Mouse (Mus musculus): ENCODE measurements around the gene Cryz. TPM values are rescaled to one million over a fixed set of nuclear protein-coding genes. Genes with fewer than 3 reads are reported as not detected.

Gene Cryz
- polyA plus RNA-seq (2014; fragmentation: Nextera tagmentation; extraction: Ambion mirVana), result 20.5 and 20.6 TPM in 2 replicates

DNA sequence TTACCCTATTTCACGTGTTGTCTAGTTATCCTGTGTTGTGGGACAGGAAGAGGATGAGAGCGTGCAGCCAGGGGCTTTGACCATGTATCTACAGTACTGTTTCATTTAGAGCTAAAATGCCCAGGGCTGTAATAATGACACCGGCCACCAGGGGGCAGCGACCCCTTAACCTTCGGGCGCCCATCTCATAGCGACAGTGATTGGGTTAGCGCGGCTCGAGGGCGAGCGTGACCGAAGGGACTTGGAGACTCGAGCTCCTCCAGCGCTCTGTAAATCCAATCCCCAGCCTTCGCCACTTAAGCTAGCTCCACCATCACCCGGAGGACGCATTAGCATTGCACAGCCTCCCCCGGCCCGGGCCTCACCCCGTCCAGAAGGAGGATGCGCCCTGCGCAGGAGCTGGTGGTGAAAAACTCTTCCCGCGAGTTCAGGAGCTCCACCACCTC, at the start of gene Cryz:
Cryz (plus strand) TSS at position 224 of the 446 bp plus-strand sequence.
- peak; percentile 92 for ATAC-seq (replicated peaks; ENCODE audit: low FRiP score)
- H3K4me1 ChIP-seq (replicated peaks; ENCODE audit: control insufficient read depth, insufficient read depth, low read length), result no peaks in the 10 kb centered on the region
- no peaks in the 10 kb centered on the region for H3K9me3 ChIP-seq (ENCODE audit: control insufficient read depth, low read length)
- H3K4me2 ChIP-seq (ENCODE audit: low read depth, low read length, severe bottlenecking), result peak within 1 kb of the TSS; percentile 74
- WGBS, result 0% methylated on average over 25 of the region's 25 CpGs
- peak within 1 kb of the TSS; percentile 92 for H3K9ac ChIP-seq (ENCODE audit: low read length)
- H3K36me3 ChIP-seq (ENCODE audit: control insufficient read depth, insufficient read depth, low read length), result peaks cover 2% of the 10 kb centered on the region; the same call in 1 of the 2 replicates
- peak; percentile 95 for DNase-seq (ENCODE audit: low spot score)
- H3K27ac ChIP-seq (ENCODE audit: low read depth, low read length), result peak within 1 kb of the TSS; percentile 91
- peak within 1 kb of the TSS; percentile 89 for H3K4me3 ChIP-seq (ENCODE audit: low read depth, low read length)
- H3K27me3 ChIP-seq (ENCODE audit: control insufficient read depth, insufficient read depth, low read length), result no peaks in the 10 kb centered on the region

DNA sequence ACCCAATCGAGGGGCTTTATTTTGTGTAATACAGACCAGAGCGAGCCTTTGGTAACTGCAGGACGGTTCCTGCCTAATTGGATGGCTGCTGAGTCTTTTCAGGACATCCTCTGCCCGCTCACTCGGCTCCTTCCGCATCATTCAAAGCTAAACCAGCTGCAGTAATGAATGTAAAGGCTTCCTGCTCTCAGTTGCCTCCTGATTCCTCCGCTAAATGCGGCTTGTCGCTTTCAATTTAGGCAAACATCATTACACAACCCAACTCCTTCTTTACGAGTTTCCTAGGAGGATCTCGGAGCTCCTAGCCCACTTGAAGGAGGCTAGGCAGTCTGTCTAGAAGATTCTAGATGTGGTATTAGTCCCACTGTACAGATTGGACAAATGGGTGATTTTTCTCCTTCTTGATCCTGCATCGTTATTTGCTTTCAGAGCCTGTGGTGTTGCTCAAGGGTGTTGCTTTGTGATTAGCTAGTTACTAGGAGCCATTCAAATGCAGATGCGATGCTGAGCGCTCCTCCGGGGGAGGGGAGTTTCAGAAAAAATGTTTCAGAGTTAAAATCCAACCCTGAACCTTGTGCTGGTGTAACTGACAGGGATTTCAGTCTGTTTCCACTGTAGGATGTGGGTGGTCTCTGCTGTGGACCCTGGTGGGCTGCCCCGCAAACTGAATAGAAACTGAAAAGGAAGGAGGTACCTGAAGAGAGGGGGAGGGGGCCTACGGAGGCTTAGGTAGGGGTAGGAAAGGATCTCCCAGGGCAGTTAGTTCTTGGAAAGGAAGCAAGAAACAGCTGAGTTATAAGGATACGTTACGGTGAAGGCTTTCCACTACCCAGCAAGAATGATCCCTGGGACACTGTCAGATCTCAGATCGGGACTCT, 48.7 kb upstream of the Cryz start:
- 3% methylated on average over 20 of the region's 20 CpGs for WGBS

DNA sequence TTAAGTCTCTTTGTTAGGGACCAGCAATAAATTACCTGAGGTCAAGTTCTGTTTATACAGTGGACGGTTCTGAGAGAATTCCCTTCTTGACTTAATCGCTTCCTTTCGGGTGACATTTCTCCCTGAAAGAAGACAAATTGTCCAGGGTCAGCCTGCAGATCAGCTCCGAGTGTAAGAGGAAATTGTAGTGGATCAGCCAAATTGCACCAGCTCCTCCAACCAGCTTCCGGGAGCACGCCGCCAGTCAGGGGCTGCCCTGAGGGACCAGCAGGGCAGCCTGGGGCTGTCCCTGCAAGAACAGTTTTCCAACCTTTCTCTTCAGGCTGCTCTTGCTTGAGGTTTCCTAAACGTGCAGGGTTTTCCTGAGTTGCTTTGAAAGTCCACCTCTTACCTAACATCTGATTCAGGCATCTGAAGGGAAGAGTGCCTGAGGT, 47.6 kb upstream of the Cryz start:
- Histone ChIP-seq H3K27me3 (ENCODE audit: control insufficient read depth, insufficient read depth, low read length) (peaks cover 3% of the 10 kb centered on the region; the same call in 1 of the 2 replicates), H3K9me3 (ENCODE audit: control insufficient read depth, low read length) (no peaks in the 10 kb centered on the region), H3K9ac (ENCODE audit: low read length) (no peak overlapping the region), H3K4me2 (ENCODE audit: low read depth, low read length, severe bottlenecking) (no peak overlapping the region), H3K36me3 (ENCODE audit: control insufficient read depth, insufficient read depth, low read length) (no peaks in the 10 kb centered on the region), H3K4me3 (ENCODE audit: low read depth, low read length) (no peak overlapping the region), H3K4me1 (replicated peaks; ENCODE audit: control insufficient read depth, insufficient read depth, low read length) (peaks cover 10% of the 10 kb centered on the region; the same call in 1 of the 2 replicates), H3K27ac (ENCODE audit: low read depth, low read length) (no peak overlapping the region)
- 22% methylated on average over 8 of the region's 8 CpGs for whole genome bisulfite sequencing
- ATAC-seq (replicated peaks; ENCODE audit: low FRiP score), result no peak
- DNase-seq (ENCODE audit: low spot score), result no peak

More for the DNA sequence above, 48.7 kb upstream of the Cryz start:
- peaks cover 3% of the 10 kb centered on the region; the same call in 1 of the 2 replicates for H3K27me3 ChIP-seq (ENCODE audit: control insufficient read depth, insufficient read depth, low read length)
- ATAC-seq (replicated peaks; ENCODE audit: low FRiP score) (peak; percentile 62), DNase-seq (ENCODE audit: low spot score) (peak; percentile 62)
- H3K36me3 ChIP-seq (ENCODE audit: control insufficient read depth, insufficient read depth, low read length), result no peaks in the 10 kb centered on the region
- peak overlapping the region; percentile 40; the same call in 1 of the 2 replicates for H3K4me2 ChIP-seq (ENCODE audit: low read depth, low read length, severe bottlenecking)
- H3K27ac ChIP-seq (ENCODE audit: low read depth, low read length), result no peak overlapping the region
- peaks cover 10% of the 10 kb centered on the region; the same call in 1 of the 2 replicates for H3K4me1 ChIP-seq (replicated peaks; ENCODE audit: control insufficient read depth, insufficient read depth, low read length)
- H3K9ac ChIP-seq (ENCODE audit: low read length), result peak overlapping the region; percentile 8; the same call in 1 of the 2 replicates
- no peaks in the 10 kb centered on the region for H3K9me3 ChIP-seq (ENCODE audit: control insufficient read depth, low read length)
- H3K4me3 ChIP-seq (ENCODE audit: low read depth, low read length), result 0 out of 2 replicates have a peak overlapping the region, but pooled peaks have one; percentile 6

DNA sequence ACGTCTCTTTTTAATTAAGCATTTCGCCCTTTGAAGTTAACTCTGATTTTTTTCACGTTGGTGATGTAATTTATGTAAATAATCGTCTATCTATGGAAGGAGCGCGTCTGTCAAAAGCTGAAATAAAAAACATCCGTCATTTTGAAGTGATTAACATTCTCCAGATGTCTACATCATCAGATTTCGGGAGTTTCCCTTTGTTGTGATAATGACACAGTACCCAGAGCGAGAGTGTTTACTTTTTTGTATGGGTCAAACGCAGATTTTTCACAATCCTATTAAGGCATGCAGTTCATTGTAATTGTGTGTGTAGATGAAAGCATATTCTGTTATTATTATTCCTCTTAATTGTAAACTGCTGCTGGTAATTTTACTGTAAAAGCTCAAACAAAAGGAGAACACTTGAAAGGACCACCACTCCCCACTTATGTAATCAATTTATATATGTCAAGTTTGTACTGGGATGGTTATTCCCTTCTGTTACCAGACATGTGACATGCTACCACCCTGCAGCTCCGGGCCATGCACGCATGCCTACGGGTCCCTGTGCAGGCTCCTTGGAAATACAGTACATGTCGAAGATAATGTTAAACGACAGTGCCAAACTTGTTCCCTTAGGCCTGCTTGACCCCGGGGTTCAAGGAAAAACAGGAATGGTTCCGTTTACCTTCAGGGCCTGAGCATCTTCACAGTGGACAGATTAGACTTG, 46.0 kb upstream of the Cryz start:
- Histone ChIP-seq H3K27me3 (ENCODE audit: control insufficient read depth, insufficient read depth, low read length) (peaks cover 3% of the 10 kb centered on the region; the same call in 1 of the 2 replicates), H3K4me2 (ENCODE audit: low read depth, low read length, severe bottlenecking) (no peak overlapping the region), H3K9me3 (ENCODE audit: control insufficient read depth, low read length) (no peaks in the 10 kb centered on the region), H3K4me1 (replicated peaks; ENCODE audit: control insufficient read depth, insufficient read depth, low read length) (peaks cover 10% of the 10 kb centered on the region; the same call in 1 of the 2 replicates), H3K9ac (ENCODE audit: low read length) (no peak overlapping the region), H3K36me3 (ENCODE audit: control insufficient read depth, insufficient read depth, low read length) (no peaks in the 10 kb centered on the region), H3K4me3 (ENCODE audit: low read depth, low read length) (no peak overlapping the region), H3K27ac (ENCODE audit: low read depth, low read length) (no peak overlapping the region)
- WGBS, result 36% methylated on average over 17 of the region's 17 CpGs
- DNase-seq (ENCODE audit: low spot score) (peak; percentile 55), ATAC-seq (replicated peaks; ENCODE audit: low FRiP score) (peak; percentile 47)

DNA sequence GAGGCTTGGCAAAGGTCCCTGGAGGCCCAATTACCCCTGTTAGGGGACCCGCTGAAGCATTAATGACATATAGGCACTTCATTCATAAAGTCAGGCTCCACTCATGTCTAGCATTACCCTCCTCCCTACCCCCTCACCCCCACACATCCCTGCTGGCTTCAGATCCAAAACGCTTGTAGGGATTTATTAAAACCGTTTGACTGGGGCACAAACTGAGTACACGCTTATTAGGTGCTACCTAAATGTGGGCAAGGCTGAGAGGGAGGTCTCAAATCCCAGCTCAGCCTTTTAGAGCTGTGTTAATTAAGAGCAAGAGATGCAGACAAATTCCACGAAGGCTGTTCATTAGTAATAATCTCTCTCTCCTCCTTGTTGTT, 45.5 kb upstream of the Cryz start:
- peaks cover 10% of the 10 kb centered on the region; the same call in 1 of the 2 replicates for H3K4me1 ChIP-seq (replicated peaks; ENCODE audit: control insufficient read depth, insufficient read depth, low read length)
- H3K4me3 ChIP-seq (ENCODE audit: low read depth, low read length), result no peak overlapping the region
- no peaks in the 10 kb centered on the region for H3K36me3 ChIP-seq (ENCODE audit: control insufficient read depth, insufficient read depth, low read length)
- WGBS, result 23% methylated on average over 5 of the region's 5 CpGs
- DNase-seq (ENCODE audit: low spot score), result peak; percentile 55
- no peak overlapping the region for H3K9ac ChIP-seq (ENCODE audit: low read length)
- peak; percentile 65 for ATAC-seq (replicated peaks; ENCODE audit: low FRiP score)
- no peak overlapping the region for H3K4me2 ChIP-seq (ENCODE audit: low read depth, low read length, severe bottlenecking)
- no peak overlapping the region for H3K27ac ChIP-seq (ENCODE audit: low read depth, low read length)
- H3K9me3 ChIP-seq (ENCODE audit: control insufficient read depth, low read length), result no peaks in the 10 kb centered on the region
- H3K27me3 ChIP-seq (ENCODE audit: control insufficient read depth, insufficient read depth, low read length), result peaks cover 3% of the 10 kb centered on the region; the same call in 1 of the 2 replicates

DNA sequence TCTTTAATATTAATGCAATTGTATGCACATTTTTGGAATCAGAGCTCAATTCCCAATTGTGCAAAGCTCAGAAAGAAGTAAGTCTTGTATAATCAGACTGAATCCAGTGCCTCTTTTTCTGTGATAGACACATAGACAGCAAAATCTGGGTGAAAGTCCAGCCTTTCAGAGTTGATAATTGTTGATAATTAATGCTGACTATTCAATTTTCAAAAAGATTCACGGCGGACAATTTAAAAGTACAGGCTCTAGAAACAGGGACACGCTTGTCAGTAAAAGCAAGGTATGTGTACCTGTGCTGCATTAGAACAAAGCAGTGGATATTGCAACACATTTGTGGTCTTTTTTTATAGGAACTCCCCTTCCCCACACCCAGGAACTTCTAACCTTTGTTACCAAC, 34.3 kb upstream of the Cryz start:
- H3K4me1 ChIP-seq (replicated peaks; ENCODE audit: control insufficient read depth, insufficient read depth, low read length), result no peaks in the 10 kb centered on the region
- no peak overlapping the region for H3K4me3 ChIP-seq (ENCODE audit: low read depth, low read length)
- ATAC-seq (replicated peaks; ENCODE audit: low FRiP score), result no peak
- H3K27ac ChIP-seq (ENCODE audit: low read depth, low read length), result no peak overlapping the region
- no peaks in the 10 kb centered on the region for H3K36me3 ChIP-seq (ENCODE audit: control insufficient read depth, insufficient read depth, low read length)
- no peak for DNase-seq (ENCODE audit: low spot score)
- H3K27me3 ChIP-seq (ENCODE audit: control insufficient read depth, insufficient read depth, low read length), result no peaks in the 10 kb centered on the region
- H3K4me2 ChIP-seq (ENCODE audit: low read depth, low read length, severe bottlenecking), result no peak overlapping the region
- 94% methylated on average over 3 of the region's 3 CpGs for WGBS
- no peaks in the 10 kb centered on the region for H3K9me3 ChIP-seq (ENCODE audit: control insufficient read depth, low read length)
- no peak overlapping the region for H3K9ac ChIP-seq (ENCODE audit: low read length)

DNA sequence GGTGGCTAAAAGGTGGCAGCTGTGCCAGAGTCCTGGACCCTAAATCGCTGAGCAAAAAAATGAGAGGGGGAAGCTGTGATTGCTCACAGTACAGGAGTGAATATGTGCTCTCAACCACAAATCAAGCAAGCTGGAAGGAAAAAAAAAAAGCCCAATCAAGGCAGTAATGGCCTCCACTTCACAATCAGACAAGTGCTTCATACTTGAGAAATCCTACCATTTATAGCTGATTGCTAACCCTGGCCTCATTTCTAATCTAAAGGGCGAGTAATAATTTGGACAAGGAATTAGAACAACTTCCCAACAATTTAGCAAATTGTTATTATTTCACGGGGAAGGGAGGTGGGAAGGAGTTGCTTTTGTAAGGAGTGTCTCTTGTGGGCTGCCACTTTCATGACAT, 31.1 kb upstream of the Cryz start:
- Histone ChIP-seq H3K9me3 (ENCODE audit: control insufficient read depth, low read length) (no peaks in the 10 kb centered on the region), H3K4me2 (ENCODE audit: low read depth, low read length, severe bottlenecking) (no peak overlapping the region), H3K9ac (ENCODE audit: low read length) (no peak overlapping the region), H3K4me1 (replicated peaks; ENCODE audit: control insufficient read depth, insufficient read depth, low read length) (no peaks in the 10 kb centered on the region; the same call in 1 of the 2 replicates), H3K4me3 (ENCODE audit: low read depth, low read length) (no peak overlapping the region), H3K27ac (ENCODE audit: low read depth, low read length) (no peak overlapping the region), H3K27me3 (ENCODE audit: control insufficient read depth, insufficient read depth, low read length) (no peaks in the 10 kb centered on the region), H3K36me3 (ENCODE audit: control insufficient read depth, insufficient read depth, low read length) (no peaks in the 10 kb centered on the region)
- ATAC-seq (replicated peaks; ENCODE audit: low FRiP score) (no peak), DNase-seq (ENCODE audit: low spot score) (no peak)
- 73% methylated on average over 3 of the region's 3 CpGs for WGBS

DNA sequence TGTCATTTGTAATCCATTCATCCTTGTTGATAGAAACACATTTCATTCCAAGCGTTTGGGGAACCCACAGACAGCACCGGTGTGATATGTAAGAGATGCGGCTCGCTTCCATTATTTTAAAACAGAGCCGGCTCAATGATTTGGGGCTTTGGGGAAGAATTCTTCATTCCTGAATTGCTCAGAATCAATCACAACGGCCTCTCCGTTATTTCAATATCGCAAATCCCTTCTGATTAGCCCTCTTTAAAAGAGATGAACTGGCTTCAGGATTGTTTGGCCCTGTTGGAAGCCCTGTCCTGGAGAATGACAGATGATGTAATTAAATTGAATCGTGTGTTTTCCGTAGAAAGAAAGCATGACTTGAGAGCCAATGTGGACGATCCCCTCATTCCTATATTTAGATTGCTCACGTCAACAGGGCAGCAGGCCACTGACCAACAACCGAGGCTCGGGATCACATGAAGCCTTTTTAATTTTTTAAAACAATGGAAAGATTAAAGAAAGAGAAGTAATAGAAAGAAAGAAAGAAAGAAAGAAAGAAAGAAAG, 26.4 kb upstream of the Cryz start:
- no peak for DNase-seq (ENCODE audit: low spot score)
- no peaks in the 10 kb centered on the region for H3K27me3 ChIP-seq (ENCODE audit: control insufficient read depth, insufficient read depth, low read length)

More for the DNA sequence above, 26.4 kb upstream of the Cryz start:
- no peaks in the 10 kb centered on the region for H3K36me3 ChIP-seq (ENCODE audit: control insufficient read depth, insufficient read depth, low read length)
- H3K9me3 ChIP-seq (ENCODE audit: control insufficient read depth, low read length), result no peaks in the 10 kb centered on the region
- no peak for ATAC-seq (replicated peaks; ENCODE audit: low FRiP score)
- no peak overlapping the region; the same call in 1 of the 2 replicates for H3K4me3 ChIP-seq (ENCODE audit: low read depth, low read length)
- H3K4me1 ChIP-seq (replicated peaks; ENCODE audit: control insufficient read depth, insufficient read depth, low read length), result peaks cover 5% of the 10 kb centered on the region
- 13% methylated on average over 14 of the region's 14 CpGs for WGBS
- no peak overlapping the region for H3K27ac ChIP-seq (ENCODE audit: low read depth, low read length)
- H3K4me2 ChIP-seq (ENCODE audit: low read depth, low read length, severe bottlenecking), result peak overlapping the region; percentile 32; the same call in 1 of the 2 replicates
- H3K9ac ChIP-seq (ENCODE audit: low read length), result no peak overlapping the region
